Mouse (Mus musculus): ENCODE results near the gene Txndc8. TPM values are rescaled to one million over a fixed set of nuclear protein-coding genes. Genes with fewer than 3 reads are reported as not detected.

Txndc8 gene
- polyA plus RNA-seq, 1 experiment from 2014 or later, result not detected

DNA sequence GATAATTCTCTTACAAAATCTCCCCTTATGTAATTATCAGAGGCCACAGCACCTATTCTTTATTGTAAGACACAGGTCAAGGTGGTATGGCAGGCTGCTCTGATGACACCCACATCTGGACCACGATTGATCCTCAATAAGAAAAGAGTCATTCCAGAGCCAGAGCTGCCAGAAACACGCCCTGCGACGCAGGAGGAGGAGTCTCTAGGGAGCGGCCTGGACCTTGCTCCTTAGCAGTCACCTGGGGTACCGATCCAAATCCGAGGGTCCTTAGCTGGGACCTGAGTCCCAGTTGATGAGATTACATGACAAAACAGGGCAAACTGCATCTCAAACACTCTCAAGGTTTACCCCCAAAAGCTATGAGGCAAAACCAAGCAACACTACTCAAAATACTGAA lies 55.1 kb downstream of the Txndc8 start:
- no peak overlapping the region for H3K4me3 ChIP-seq (ENCODE audit: low read depth, low read length)
- peaks cover 30% of the 10 kb centered on the region for H3K36me3 ChIP-seq (ENCODE audit: control insufficient read depth, insufficient read depth, low read length)
- no peak overlapping the region for H3K4me2 ChIP-seq (ENCODE audit: low read length)
- H3K9ac ChIP-seq (ENCODE audit: low read length), result no peak overlapping the region
- WGBS, result 96% methylated on average over 7 of the region's 7 CpGs
- ATAC-seq (no peak), DNase-seq (ENCODE audit: low spot score) (no peak)
- no peaks in the 10 kb centered on the region for H3K27me3 ChIP-seq (replicated peaks; ENCODE audit: control insufficient read depth, insufficient read depth, low read length)
- no peak overlapping the region for H3K27ac ChIP-seq (ENCODE audit: low read depth, low read length)
- peaks cover 10% of the 10 kb centered on the region for H3K4me1 ChIP-seq (ENCODE audit: control insufficient read depth, insufficient read depth, low read length)
- H3K9me3 ChIP-seq (replicated peaks; ENCODE audit: control insufficient read depth, low read length), result no peaks in the 10 kb centered on the region

DNA sequence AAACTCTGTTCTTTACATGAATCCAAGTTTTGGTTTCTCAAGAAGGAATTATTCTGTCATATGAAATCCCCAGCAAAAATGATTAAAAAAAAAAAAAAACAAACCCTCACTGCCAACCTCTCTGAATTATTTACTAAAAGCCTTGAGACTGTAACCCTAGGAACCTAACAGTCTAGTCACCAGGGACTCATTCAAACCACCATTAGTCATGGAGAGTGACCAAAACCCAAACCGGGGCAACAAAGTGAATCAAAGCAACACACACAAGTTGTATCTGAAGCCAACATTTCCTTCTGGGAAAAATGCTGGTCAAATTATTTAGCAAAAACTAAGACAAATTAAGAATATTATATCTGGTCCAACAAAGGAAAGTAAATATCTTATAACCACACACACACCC lies 56.0 kb downstream of the Txndc8 start:
- no peaks in the 10 kb centered on the region for H3K9me3 ChIP-seq (replicated peaks; ENCODE audit: control insufficient read depth, low read length)
- WGBS, result 100% methylated on average over 1 of the region's 1 CpGs

DNA sequence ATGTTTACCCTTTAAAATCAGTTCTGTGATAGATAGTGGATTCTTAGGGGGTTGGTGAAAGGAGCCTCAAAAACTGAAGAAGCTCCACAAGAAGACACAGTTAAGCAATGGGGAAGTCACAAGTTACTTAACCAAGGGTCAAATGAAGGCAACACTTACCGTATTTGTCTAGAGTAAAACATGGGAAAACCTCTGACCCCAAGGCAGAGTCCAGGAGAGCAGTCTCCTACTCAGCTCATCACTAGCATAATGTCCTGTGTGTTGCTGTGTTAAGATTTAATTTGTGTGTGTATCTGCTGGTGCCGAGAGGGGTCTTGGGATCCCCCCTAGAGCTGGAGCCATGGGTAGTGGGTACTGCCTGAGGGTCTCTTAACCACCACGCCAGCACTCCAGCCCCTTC lies 56.5 kb downstream of the Txndc8 start:
- no peaks in the 10 kb centered on the region for H3K27me3 ChIP-seq (replicated peaks; ENCODE audit: control insufficient read depth, insufficient read depth, low read length)
- WGBS, result 96% methylated on average over 3 of the region's 3 CpGs
- H3K4me1 ChIP-seq (ENCODE audit: control insufficient read depth, insufficient read depth, low read length), result peaks cover 10% of the 10 kb centered on the region
- H3K9ac ChIP-seq (ENCODE audit: low read length), result no peak overlapping the region
- DNase-seq (ENCODE audit: low spot score) (no peak), ATAC-seq (no peak)
- no peak overlapping the region for H3K4me2 ChIP-seq (ENCODE audit: low read length)
- H3K36me3 ChIP-seq (ENCODE audit: control insufficient read depth, insufficient read depth, low read length), result peaks cover 44% of the 10 kb centered on the region
- no peaks in the 10 kb centered on the region for H3K9me3 ChIP-seq (replicated peaks; ENCODE audit: control insufficient read depth, low read length)
- H3K27ac ChIP-seq (ENCODE audit: low read depth, low read length), result no peak overlapping the region
- no peak overlapping the region for H3K4me3 ChIP-seq (ENCODE audit: low read depth, low read length)

More for the DNA sequence above, 56.0 kb downstream of the Txndc8 start:
- Histone ChIP-seq H3K4me3 (ENCODE audit: low read depth, low read length) (no peak overlapping the region), H3K27me3 (replicated peaks; ENCODE audit: control insufficient read depth, insufficient read depth, low read length) (no peaks in the 10 kb centered on the region), H3K4me2 (ENCODE audit: low read length) (no peak overlapping the region), H3K9ac (ENCODE audit: low read length) (no peak overlapping the region), H3K27ac (ENCODE audit: low read depth, low read length) (no peak overlapping the region), H3K36me3 (ENCODE audit: control insufficient read depth, insufficient read depth, low read length) (peaks cover 39% of the 10 kb centered on the region), H3K4me1 (ENCODE audit: control insufficient read depth, insufficient read depth, low read length) (peaks cover 10% of the 10 kb centered on the region)
- ATAC-seq (no peak), DNase-seq (ENCODE audit: low spot score) (no peak)

DNA sequence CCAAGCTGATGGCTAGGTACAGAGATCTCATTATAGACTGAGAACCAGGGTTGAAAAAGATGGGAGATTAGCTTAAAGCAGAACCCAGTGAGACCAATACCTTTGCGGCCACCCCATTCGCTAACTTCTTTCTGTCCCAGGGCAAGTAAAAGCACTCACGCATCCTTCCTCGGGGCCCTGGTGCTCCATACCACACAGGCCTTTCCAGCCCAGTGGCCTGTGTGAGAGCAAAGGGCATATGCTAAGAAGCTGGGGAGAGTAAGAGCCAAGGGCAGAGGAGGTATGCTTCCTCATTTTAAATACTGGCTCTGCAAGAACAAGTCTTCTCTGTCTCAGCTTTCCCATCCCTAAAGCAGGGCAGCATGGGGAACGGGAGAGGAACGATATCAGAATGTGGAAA lies 59.1 kb downstream of the Txndc8 start:
- H3K4me1 ChIP-seq (ENCODE audit: control insufficient read depth, insufficient read depth, low read length), result peaks cover 2% of the 10 kb centered on the region; the same call in 1 of the 2 replicates
- no peaks in the 10 kb centered on the region for H3K9me3 ChIP-seq (replicated peaks; ENCODE audit: control insufficient read depth, low read length)
- no peak overlapping the region for H3K4me2 ChIP-seq (ENCODE audit: low read length)
- DNase-seq (ENCODE audit: low spot score) (no peak), ATAC-seq (no peak)
- WGBS, result 96% methylated on average over 6 of the region's 6 CpGs
- no peak overlapping the region for H3K27ac ChIP-seq (ENCODE audit: low read depth, low read length)
- H3K27me3 ChIP-seq (replicated peaks; ENCODE audit: control insufficient read depth, insufficient read depth, low read length), result no peaks in the 10 kb centered on the region
- H3K36me3 ChIP-seq (ENCODE audit: control insufficient read depth, insufficient read depth, low read length), result peaks cover 53% of the 10 kb centered on the region
- H3K9ac ChIP-seq (ENCODE audit: low read length), result no peak overlapping the region
- no peak overlapping the region for H3K4me3 ChIP-seq (ENCODE audit: low read depth, low read length)

DNA sequence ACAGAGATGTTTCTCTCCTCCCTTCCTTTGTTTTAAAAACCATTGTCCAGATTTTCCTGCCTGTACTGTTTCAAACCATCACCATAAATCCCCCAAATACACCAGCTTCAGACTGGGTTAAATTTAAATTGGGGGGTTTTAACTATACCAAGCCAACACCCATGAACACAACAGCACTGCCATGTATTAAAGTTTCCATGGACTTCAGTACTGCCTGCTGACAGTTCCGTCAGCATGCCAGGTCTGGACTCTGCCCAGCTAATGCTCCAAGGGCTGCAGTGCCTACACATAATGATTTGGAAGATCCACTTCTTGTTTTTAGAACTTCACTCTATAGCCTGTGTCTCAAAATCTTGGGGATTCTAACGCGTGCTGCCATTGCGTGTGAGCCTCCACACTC lies 61.4 kb downstream of the Txndc8 start:
- WGBS, result 94% methylated on average over 4 of the region's 4 CpGs
- H3K27me3 ChIP-seq (replicated peaks; ENCODE audit: control insufficient read depth, insufficient read depth, low read length), result no peaks in the 10 kb centered on the region
- ATAC-seq, result no peak

DNA sequence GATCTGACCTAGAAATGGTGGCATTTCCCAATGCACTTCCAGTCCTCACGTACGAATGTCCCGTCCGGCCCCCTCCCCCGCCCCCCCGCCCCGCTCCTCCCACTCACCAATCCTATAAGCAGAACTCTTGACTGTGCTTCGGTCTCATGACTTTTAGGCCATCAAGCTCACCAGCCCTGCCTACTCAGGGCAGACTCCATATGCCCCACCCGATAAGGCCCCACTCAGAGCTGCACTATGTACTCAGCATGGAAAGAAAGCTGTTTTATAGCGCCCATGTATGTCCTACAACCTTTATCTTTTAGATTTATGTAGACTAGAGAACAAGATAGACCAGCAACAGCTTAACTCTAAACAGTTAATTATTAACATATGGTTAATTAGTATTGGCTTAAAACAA lies 61.9 kb downstream of the Txndc8 start:
- H3K4me1 ChIP-seq (ENCODE audit: control insufficient read depth, insufficient read depth, low read length), result no peaks in the 10 kb centered on the region
- no peak overlapping the region for H3K27ac ChIP-seq (ENCODE audit: low read depth, low read length)
- 87% methylated on average over 10 of the region's 10 CpGs for WGBS
- no peak overlapping the region for H3K9ac ChIP-seq (ENCODE audit: low read length)
- ATAC-seq (no peak), DNase-seq (ENCODE audit: low spot score) (no peak)
- no peaks in the 10 kb centered on the region for H3K27me3 ChIP-seq (replicated peaks; ENCODE audit: control insufficient read depth, insufficient read depth, low read length)
- no peak overlapping the region for H3K4me2 ChIP-seq (ENCODE audit: low read length)
- peaks cover 78% of the 10 kb centered on the region for H3K36me3 ChIP-seq (ENCODE audit: control insufficient read depth, insufficient read depth, low read length)
- no peaks in the 10 kb centered on the region for H3K9me3 ChIP-seq (replicated peaks; ENCODE audit: control insufficient read depth, low read length)
- H3K4me3 ChIP-seq (ENCODE audit: low read depth, low read length), result no peak overlapping the region

More for the DNA sequence above, 61.4 kb downstream of the Txndc8 start:
- Histone ChIP-seq H3K36me3 (ENCODE audit: control insufficient read depth, insufficient read depth, low read length) (peaks cover 76% of the 10 kb centered on the region), H3K4me3 (ENCODE audit: low read depth, low read length) (no peak overlapping the region), H3K4me1 (ENCODE audit: control insufficient read depth, insufficient read depth, low read length) (no peaks in the 10 kb centered on the region), H3K9me3 (replicated peaks; ENCODE audit: control insufficient read depth, low read length) (no peaks in the 10 kb centered on the region), H3K4me2 (ENCODE audit: low read length) (no peak overlapping the region), H3K27ac (ENCODE audit: low read depth, low read length) (no peak overlapping the region), H3K9ac (ENCODE audit: low read length) (no peak overlapping the region)
- no peak for DNase-seq (ENCODE audit: low spot score)

DNA sequence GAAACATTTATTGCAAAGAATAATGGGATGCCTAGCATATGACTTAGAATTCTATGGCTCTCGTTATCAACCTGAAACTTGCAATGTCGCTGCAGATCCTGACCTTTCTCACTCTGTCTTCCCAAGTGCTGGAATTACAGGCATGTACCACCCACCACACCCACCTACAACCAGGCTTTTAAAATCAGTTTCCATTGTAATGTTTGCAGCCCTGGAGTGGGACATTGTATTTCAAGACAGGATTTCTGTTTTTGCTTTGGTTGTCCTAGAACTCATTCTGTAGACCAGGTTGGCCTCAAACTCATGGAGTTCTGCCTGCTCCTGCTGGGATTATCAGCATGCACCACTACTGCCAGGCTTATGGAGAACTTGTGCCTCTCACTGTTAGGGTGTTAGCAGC lies 66.0 kb downstream of the Txndc8 start:
- Histone ChIP-seq H3K27me3 (replicated peaks; ENCODE audit: control insufficient read depth, insufficient read depth, low read length) (no peaks in the 10 kb centered on the region), H3K9ac (ENCODE audit: low read length) (no peak overlapping the region), H3K4me1 (ENCODE audit: control insufficient read depth, insufficient read depth, low read length) (no peaks in the 10 kb centered on the region), H3K9me3 (replicated peaks; ENCODE audit: control insufficient read depth, low read length) (no peaks in the 10 kb centered on the region), H3K36me3 (ENCODE audit: control insufficient read depth, insufficient read depth, low read length) (peaks cover 39% of the 10 kb centered on the region), H3K27ac (ENCODE audit: low read depth, low read length) (no peak overlapping the region), H3K4me2 (ENCODE audit: low read length) (no peak overlapping the region), H3K4me3 (ENCODE audit: low read depth, low read length) (no peak overlapping the region)
- WGBS, result 87% methylated on average over 2 of the region's 2 CpGs
- DNase-seq (ENCODE audit: low spot score) (no peak), ATAC-seq (no peak)

DNA sequence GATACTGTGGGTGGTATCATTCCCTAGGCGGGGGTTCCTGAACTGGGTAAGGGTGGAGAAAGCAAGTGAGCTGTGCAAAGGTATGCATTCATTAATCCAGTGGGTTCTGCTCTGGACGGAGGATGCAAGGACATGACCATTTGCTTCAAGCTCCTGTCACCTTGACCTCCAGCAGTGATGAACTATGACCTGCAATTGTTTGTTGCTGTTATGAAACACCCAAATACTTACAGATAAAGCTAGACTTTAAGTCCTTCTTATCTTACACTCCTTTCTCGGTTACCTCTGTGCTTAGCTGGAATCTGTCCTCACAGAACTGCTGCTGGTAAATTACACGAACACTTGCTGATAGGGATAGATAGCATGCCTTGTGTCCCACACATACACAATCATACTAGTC lies 68.3 kb downstream of the Txndc8 start:
- ATAC-seq (no peak), DNase-seq (ENCODE audit: low spot score) (no peak)
- H3K4me1 ChIP-seq (ENCODE audit: control insufficient read depth, insufficient read depth, low read length), result no peaks in the 10 kb centered on the region
- H3K27ac ChIP-seq (ENCODE audit: low read depth, low read length), result no peak overlapping the region
- H3K9me3 ChIP-seq (replicated peaks; ENCODE audit: control insufficient read depth, low read length), result no peaks in the 10 kb centered on the region
- no peak overlapping the region for H3K9ac ChIP-seq (ENCODE audit: low read length)
- no peak overlapping the region for H3K4me2 ChIP-seq (ENCODE audit: low read length)
- H3K4me3 ChIP-seq (ENCODE audit: low read depth, low read length), result no peak overlapping the region
- 94% methylated on average over 4 of the region's 4 CpGs for WGBS
- H3K36me3 ChIP-seq (ENCODE audit: control insufficient read depth, insufficient read depth, low read length), result peaks cover 30% of the 10 kb centered on the region
- no peaks in the 10 kb centered on the region for H3K27me3 ChIP-seq (replicated peaks; ENCODE audit: control insufficient read depth, insufficient read depth, low read length)

DNA sequence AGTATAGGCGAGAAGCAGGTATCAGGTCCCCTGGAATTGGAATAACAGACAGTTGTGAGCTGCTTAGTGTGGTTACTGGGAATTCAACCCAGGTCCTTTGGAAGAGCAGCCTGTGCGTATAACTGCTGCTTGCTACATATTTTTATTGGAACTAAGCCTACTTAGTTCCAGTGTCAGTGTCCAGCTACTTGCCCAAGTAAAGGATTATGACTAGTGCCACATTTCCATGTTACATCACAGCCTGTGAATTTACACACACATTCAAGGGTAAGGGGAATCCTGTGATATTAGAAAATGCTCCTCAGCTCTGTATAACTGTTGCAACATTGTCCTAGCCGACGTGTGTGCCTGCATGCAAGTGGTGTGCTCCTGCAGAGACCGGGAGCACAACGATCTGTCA lies 71.6 kb downstream of the Txndc8 start:
- Histone ChIP-seq H3K4me3 (ENCODE audit: low read depth, low read length) (no peak overlapping the region), H3K4me1 (ENCODE audit: control insufficient read depth, insufficient read depth, low read length) (no peaks in the 10 kb centered on the region), H3K36me3 (ENCODE audit: control insufficient read depth, insufficient read depth, low read length) (peaks cover under 1% of the 10 kb centered on the region; the same call in 1 of the 2 replicates), H3K9ac (ENCODE audit: low read length) (no peak overlapping the region), H3K9me3 (replicated peaks; ENCODE audit: control insufficient read depth, low read length) (no peaks in the 10 kb centered on the region), H3K27ac (ENCODE audit: low read depth, low read length) (no peak overlapping the region), H3K4me2 (ENCODE audit: low read length) (no peak overlapping the region), H3K27me3 (replicated peaks; ENCODE audit: control insufficient read depth, insufficient read depth, low read length) (no peaks in the 10 kb centered on the region)
- 85% methylated on average over 6 of the region's 6 CpGs for WGBS
- ATAC-seq (no peak), DNase-seq (ENCODE audit: low spot score) (no peak)
